Mouse (Mus musculus): Measurements from ENCODE around the gene Ngdn. TPM values are rescaled to one million over a fixed set of nuclear protein-coding genes. Genes with fewer than 3 reads are reported as not detected.

The Ngdn gene
- total and polyA plus RNA-seq, 3 experiments = 140 to 148 TPM; not detected in 1

DNA sequence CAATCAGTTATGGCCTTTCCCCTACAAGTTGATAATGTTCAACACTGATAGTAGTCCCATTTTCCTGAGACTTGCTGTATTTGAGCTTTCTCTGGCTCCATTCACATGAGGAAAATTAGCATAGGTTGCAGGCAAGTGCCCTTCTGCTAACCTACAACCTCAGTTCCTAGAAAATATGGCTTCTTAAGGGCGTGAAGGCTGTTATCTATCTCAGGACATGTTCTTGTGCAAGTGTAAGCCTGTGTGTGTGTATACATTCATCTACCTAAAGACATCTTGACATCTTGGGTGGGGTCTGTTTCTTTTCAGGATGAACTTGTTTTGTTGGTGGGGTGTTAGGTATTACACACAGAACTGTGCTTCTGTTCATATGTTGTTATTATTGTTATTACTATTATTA, 43.8 kb downstream of the Ngdn start:
- DNase-seq (ENCODE audit: low read depth, low spot score) = peak; percentile 20
- H3K27ac ChIP-seq (ENCODE audit: control insufficient read depth, low read depth, low read length) = no peak overlapping the region
- no peaks in the 10 kb centered on the region for H3K9me3 ChIP-seq (replicated peaks; ENCODE audit: insufficient read depth, low read length)
- peak; percentile 25; the same call in 1 of the 2 replicates for TF ChIP-seq GATA1 (IDR thresholded peaks at IDR 0.05; ENCODE audit: low read depth, low read length)
- no peak for TF ChIP-seq NRF1 (IDR thresholded peaks at IDR 0.05; ENCODE audit: insufficient read depth, low read depth, low read length, poor library complexity, severe bottlenecking)
- H3K9ac ChIP-seq (ENCODE audit: control insufficient read depth, low read depth, low read length, poor library complexity, severe bottlenecking) = no peak overlapping the region
- peaks cover 0 to 10% of the 10 kb centered on the region in 2 experiments; a peak in 2 of 4 replicates for H3K36me3 ChIP-seq (ENCODE audit: control insufficient read depth in 1 of 2, insufficient read depth in 2 of 2, low read length in 2 of 2)
- peaks cover 0 to 8% of the 10 kb centered on the region in 2 experiments; a peak in 3 of 4 replicates for H3K4me1 ChIP-seq (ENCODE audit: control insufficient read depth in 1 of 2, insufficient read depth in 2 of 2, low read length in 2 of 2)
- no peaks in the 10 kb centered on the region for H3K27me3 ChIP-seq (ENCODE audit: control insufficient read depth in 1 of 2, insufficient read depth in 2 of 2, low read length in 2 of 2)
- H3K79me2 ChIP-seq (ENCODE audit: control insufficient read depth, insufficient read depth, low read length, poor library complexity) = no peaks in the 10 kb centered on the region
- H3K4me3 ChIP-seq (ENCODE audit: control insufficient read depth in 1 of 2, insufficient read depth in 1 of 2, low read depth in 2 of 2, low read length in 2 of 2) = no peak overlapping the region

- Histone ChIP-seq H3K36me3 (ENCODE audit: control insufficient read depth in 1 of 2, insufficient read depth in 2 of 2, low read length in 2 of 2) (peaks cover 0 to 10% of the 10 kb centered on the region in 2 experiments; a peak in 2 of 4 replicates), H3K9ac (ENCODE audit: control insufficient read depth, low read depth, low read length, poor library complexity, severe bottlenecking) (no peak overlapping the region), H3K4me1 (ENCODE audit: control insufficient read depth in 1 of 2, insufficient read depth in 2 of 2, low read length in 2 of 2) (peaks cover 0 to 8% of the 10 kb centered on the region in 2 experiments; a peak in 3 of 4 replicates), H3K9me3 (replicated peaks; ENCODE audit: insufficient read depth, low read length) (no peaks in the 10 kb centered on the region), H3K4me3 (ENCODE audit: control insufficient read depth in 1 of 2, insufficient read depth in 1 of 2, low read depth in 2 of 2, low read length in 2 of 2) (no peak overlapping the region), H3K27ac (ENCODE audit: control insufficient read depth, low read depth, low read length) (no peak overlapping the region), H3K27me3 (ENCODE audit: control insufficient read depth in 1 of 2, insufficient read depth in 2 of 2, low read length in 2 of 2) (no peaks in the 10 kb centered on the region), H3K79me2 (ENCODE audit: control insufficient read depth, insufficient read depth, low read length, poor library complexity) (no peaks in the 10 kb centered on the region)
- TF ChIP-seq ZKSCAN1 (IDR thresholded peaks at IDR 0.05; ENCODE audit: low read depth, low read length) (no peak), RCOR1 (IDR thresholded peaks at IDR 0.05; ENCODE audit: low read depth, low read length) (no peak), SMC3 (IDR thresholded peaks at IDR 0.05; ENCODE audit: low read depth, low read length) (no peak), UBTF (IDR thresholded peaks at IDR 0.05; ENCODE audit: borderline replicate concordance, insufficient read depth, low read depth, low read length) (no peak), SIN3A (IDR thresholded peaks at IDR 0.05; ENCODE audit: low read length) (no peak), BHLHE40 (IDR thresholded peaks at IDR 0.05; ENCODE audit: borderline replicate concordance, low read depth, low read length) (no peak)
- DNase-seq (ENCODE audit: low read depth, low spot score) = no peak
Measured at GRCm38 (mm10) chr14:55059931-55060330, 44.7 kb downstream of the Ngdn start.

GRCm38 (mm10) chr14:55061845-55062244, 46.6 kb downstream of the Ngdn start:
- peaks cover 0 to 8% of the 10 kb centered on the region in 2 experiments; a peak in 3 of 4 replicates for H3K4me1 ChIP-seq (ENCODE audit: control insufficient read depth in 1 of 2, insufficient read depth in 2 of 2, low read length in 2 of 2)
- H3K9me3 ChIP-seq (replicated peaks; ENCODE audit: insufficient read depth, low read length) = no peaks in the 10 kb centered on the region

More at GRCm38 (mm10) chr14:55061845-55062244, 46.6 kb downstream of the Ngdn start:
- H3K36me3 ChIP-seq (ENCODE audit: control insufficient read depth in 1 of 2, insufficient read depth in 2 of 2, low read length in 2 of 2) = peaks cover 0 to 10% of the 10 kb centered on the region in 2 experiments; a peak in 2 of 4 replicates
- no peak for DNase-seq (ENCODE audit: low read depth, low spot score)
- H3K27me3 ChIP-seq (ENCODE audit: control insufficient read depth in 1 of 2, insufficient read depth in 2 of 2, low read length in 2 of 2) = no peaks in the 10 kb centered on the region
- peak overlapping the region; percentile 46; the same call in 1 of the 2 replicates for H3K9ac ChIP-seq (ENCODE audit: control insufficient read depth, low read depth, low read length, poor library complexity, severe bottlenecking)
- TF ChIP-seq TAL1 (IDR thresholded peaks at IDR 0.05; ENCODE audit: low read length) (no peak), KAT2A (conservative IDR thresholded peaks at IDR 0.05; ENCODE audit: low read depth, low read length) (no peak), ZKSCAN1 (IDR thresholded peaks at IDR 0.05; ENCODE audit: low read depth, low read length) (no peak), POLR2AphosphoS5 (IDR thresholded peaks at IDR 0.05; ENCODE audit: borderline replicate concordance, low read depth, low read length) (no peak), MYB (IDR thresholded peaks at IDR 0.05; ENCODE audit: low read depth, low read length) (no peak), UBTF (IDR thresholded peaks at IDR 0.05; ENCODE audit: borderline replicate concordance, insufficient read depth, low read depth, low read length) (no peak), HCFC1 (IDR thresholded peaks at IDR 0.05; ENCODE audit: low read depth, low read length) (no peak), GATA1 (IDR thresholded peaks at IDR 0.05; ENCODE audit: low read depth, low read length) (no peak), MAZ (IDR thresholded peaks at IDR 0.05; ENCODE audit: low read depth, low read length) (no peak), ELF1 (IDR thresholded peaks at IDR 0.05; ENCODE audit: low read depth, low read length) (no peak), CHD2 (IDR thresholded peaks at IDR 0.05; ENCODE audit: low read length) (no peak), RCOR1 (IDR thresholded peaks at IDR 0.05; ENCODE audit: low read depth, low read length) (no peak), CTCF (IDR thresholded peaks at IDR 0.05 in 2 of 3, conservative IDR thresholded peaks at IDR 0.05 in 1 of 3; ENCODE audit: control insufficient read depth in 1 of 3, insufficient read depth in 1 of 3, low read depth in 2 of 3, low read length in 3 of 3, poor library complexity in 1 of 3, severe bottlenecking in 1 of 3) (no peak), CHD1 (IDR thresholded peaks at IDR 0.05; ENCODE audit: low read depth, low read length) (no peak), ZMIZ1 (IDR thresholded peaks at IDR 0.05; ENCODE audit: low read depth, low read length) (no peak), NELFE (IDR thresholded peaks at IDR 0.05; ENCODE audit: low read depth, low read length) (no peak), TCF12 (IDR thresholded peaks at IDR 0.05; ENCODE audit: low read depth, low read length) (no peak)
- no peak overlapping the region for H3K4me3 ChIP-seq (ENCODE audit: control insufficient read depth in 1 of 2, insufficient read depth in 1 of 2, low read depth in 2 of 2, low read length in 2 of 2)
- H3K27ac ChIP-seq (ENCODE audit: control insufficient read depth, low read depth, low read length) = no peak overlapping the region
- H3K79me2 ChIP-seq (ENCODE audit: control insufficient read depth, insufficient read depth, low read length, poor library complexity) = no peaks in the 10 kb centered on the region
